9 mouse cellular contexts compared by ENCODE assay signal in the genomic region with DNA sequence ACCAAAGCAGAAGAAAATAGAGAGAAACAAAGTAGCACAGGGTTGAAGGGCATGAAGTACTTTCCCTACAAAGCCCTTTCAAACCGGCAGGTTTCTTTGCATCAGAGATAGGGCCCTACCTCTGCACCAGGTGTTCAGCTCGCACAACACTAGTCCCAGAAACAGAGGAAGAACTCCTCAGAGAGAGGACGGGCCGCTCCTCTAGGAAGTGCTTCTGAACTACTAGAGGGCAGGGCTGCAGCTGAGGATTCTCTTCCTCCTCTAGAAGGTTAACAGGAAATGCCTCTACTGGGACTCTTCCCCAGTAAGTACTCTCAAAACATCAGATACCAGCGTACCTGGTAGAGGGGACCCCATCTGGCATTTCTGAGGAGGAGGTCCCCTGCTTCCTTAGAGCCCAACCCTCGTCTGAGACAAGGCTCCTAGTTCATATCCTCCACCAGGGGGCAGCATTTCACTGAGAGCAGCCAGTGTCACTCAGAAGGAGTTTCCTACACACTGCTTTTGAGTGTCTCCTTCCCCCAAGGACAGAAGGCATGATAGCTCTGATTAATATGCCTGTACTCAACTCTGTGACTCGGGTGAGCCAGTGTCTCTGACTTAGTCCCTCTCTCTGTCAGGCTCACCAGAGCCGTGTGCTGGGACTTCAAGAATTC.
DNase-seq lines count a peak whose midpoint lies in the region; ATAC-seq and TF ChIP-seq lines count a peak whose summit lies in the region.
"Had no signal": no experiment of that assay in that cellular context is flagged by ENCODE, and none has a peak within 500 bp of the region (broad histone marks: within the 10 kb centered on the region; RNA-seq: fewer than 3 reads in every experiment).

No protein-coding gene starts in this region.

- H3K36me3 ChIP-seq in forebrain, embryonic 14.5 days (ENCODE audit: control insufficient read depth, insufficient read depth, low read length): no peaks in the 10 kb centered on the region
- H3K36me3 ChIP-seq in limb, embryonic 13.5 days: no peaks in the 10 kb centered on the region
- 0 out of 2 replicates have a peak, but pooled peaks cover 4% of the 10 kb centered on the region for H3K36me3 ChIP-seq in neural tube, embryonic 12.5 days

- H3K9ac ChIP-seq in forebrain, embryonic 14.5 days (ENCODE audit: low read length): no peak overlapping the region
- H3K9ac ChIP-seq in limb, embryonic 13.5 days: no peak overlapping the region
- no peak overlapping the region for H3K9ac ChIP-seq in neural tube, embryonic 12.5 days

- H3K4me3 ChIP-seq in bone marrow, adult 2 months (replicated peaks; ENCODE audit: control insufficient read depth, low read depth, low read length): no peak overlapping the region
- H3K4me3 ChIP-seq in forebrain, embryonic 14.5 days (ENCODE audit: low read depth, low read length): no peak overlapping the region
- H3K4me3 ChIP-seq in limb, embryonic 13.5 days: no peak overlapping the region
- no peak overlapping the region for H3K4me3 ChIP-seq in neural tube, embryonic 12.5 days
- H3K4me3 ChIP-seq: myocyte had no signal

- H3K9me3 ChIP-seq in forebrain, embryonic 14.5 days (replicated peaks; ENCODE audit: control insufficient read depth, low read length): no peaks in the 10 kb centered on the region
- no peaks in the 10 kb centered on the region for H3K9me3 ChIP-seq in limb, embryonic 13.5 days
- no peaks in the 10 kb centered on the region for H3K9me3 ChIP-seq in neural tube, embryonic 12.5 days

- H3K4me1 ChIP-seq in bone marrow, adult 2 months (ENCODE audit: control insufficient read depth, insufficient read depth, low read length): no peaks in the 10 kb centered on the region
- no peaks in the 10 kb centered on the region for H3K4me1 ChIP-seq in forebrain, embryonic 14.5 days (ENCODE audit: control insufficient read depth, insufficient read depth, low read length)
- H3K4me1 ChIP-seq in limb, embryonic 13.5 days: no peaks in the 10 kb centered on the region
- H3K4me1 ChIP-seq in neural tube, embryonic 12.5 days: no peaks in the 10 kb centered on the region

- peak; percentile 50 for DNase-seq in ovary, postnatal 14 days (ENCODE audit: low spot score)
- DNase-seq in ovary, postnatal 10 days (ENCODE audit: low spot score): no peak
- DNase-seq in forebrain, embryonic 14.5 days (ENCODE audit: low spot score): peak; percentile 88
- DNase-seq in thymus, postnatal 0 days (ENCODE audit: low spot score): peak; percentile 84

- no peak overlapping the region for H3K4me2 ChIP-seq in forebrain, embryonic 14.5 days (ENCODE audit: low read length)
- no peak overlapping the region for H3K4me2 ChIP-seq in limb, embryonic 13.5 days (replicated peaks)
- H3K4me2 ChIP-seq in neural tube, embryonic 12.5 days (replicated peaks): no peak overlapping the region

- no peak for TF ChIP-seq POLR2A in bone marrow, adult 2 months (IDR thresholded peaks at IDR 0.05; ENCODE audit: borderline replicate concordance, control insufficient read depth, low read depth, low read length)

- 30% methylated on average over 8 of the region's 8 CpGs for WGBS in bone marrow, adult 2 months
- WGBS in forebrain, embryonic 14.5 days: 44% methylated on average over 8 of the region's 8 CpGs
- WGBS in limb, embryonic 13.5 days: 49% methylated on average over 8 of the region's 8 CpGs
- 49% methylated on average over 8 of the region's 8 CpGs for WGBS in neural tube, embryonic 12.5 days

- H3K27me3 ChIP-seq in forebrain, embryonic 14.5 days (replicated peaks; ENCODE audit: control insufficient read depth, insufficient read depth, low read length): no peaks in the 10 kb centered on the region
- H3K27me3 ChIP-seq in limb, embryonic 13.5 days: no peaks in the 10 kb centered on the region
- no peaks in the 10 kb centered on the region for H3K27me3 ChIP-seq in neural tube, embryonic 12.5 days (replicated peaks)

- peak; percentile 77 for TF ChIP-seq CTCF in bone marrow, adult 2 months (IDR thresholded peaks at IDR 0.05; ENCODE audit: control insufficient read depth, insufficient read depth, low read length)

- ATAC-seq in forebrain, embryonic 14.5 days: peak; percentile 76
- peak; percentile 65 for ATAC-seq in inflammation-experienced regulatory T-cells, adult 6 months
- peak; percentile 58 for ATAC-seq in limb, embryonic 13.5 days (ENCODE audit: low FRiP score, low read depth)
- ATAC-seq in neural tube, embryonic 12.5 days (ENCODE audit: low FRiP score, low read depth): peak; percentile 61

- no peak overlapping the region for H3K27ac ChIP-seq in bone marrow, adult 2 months (ENCODE audit: control insufficient read depth, insufficient read depth, low read depth, low read length, poor library complexity)
- H3K27ac ChIP-seq in forebrain, embryonic 14.5 days (ENCODE audit: low read depth, low read length): no peak overlapping the region
- no peak overlapping the region for H3K27ac ChIP-seq in limb, embryonic 13.5 days
- H3K27ac ChIP-seq in neural tube, embryonic 12.5 days: no peak overlapping the region
